Mouse (Mus musculus) forebrain, embryonic 11.5 days (tissue): ENCODE measurements at regions not wholly inside any gene's neighbourhood (a gene's known extent, or its start where the extent isn't known, plus 50 kb on each side); places are given as distances from the start of the nearest gene placed in this dataset.

Source experiments
- ATAC-seq: fragments of 200-750 bp; cut with Nextera tagmentation; replicated peaks from 2 replicates; pipeline ENCODE4 v1.8.0; 2017; ENCODE audit warnings: moderate TSS enrichment; ENCODE audit not compliant: low FRiP score
- DNase-seq: peaks from one replicate; pipeline ENCODE4 v3.0.0-alpha.2; 2017; ENCODE audit warnings: low spot score
- H3K27ac ChIP-seq: fragments of 300-500 bp; sonication (generic); 2 replicates; pipeline ENCODE4 v1.5.1; 2014; ENCODE audit warnings: low read depth, low read length
- H3K27me3 ChIP-seq: fragments of 300-500 bp; sonication (generic); 2 replicates; pipeline ENCODE4 v1.6.1; 2014; ENCODE audit warnings: mild to moderate bottlenecking, low read length, mixed read lengths; ENCODE audit not compliant: control insufficient read depth, insufficient read depth
- H3K36me3 ChIP-seq: fragments of 300-500 bp; sonication (generic); 2 replicates; pipeline ENCODE4 v1.6.1; 2014; ENCODE audit warnings: mild to moderate bottlenecking, low read length, moderate library complexity, mixed read lengths; ENCODE audit not compliant: control insufficient read depth, insufficient read depth
- H3K4me1 ChIP-seq: fragments of 300-500 bp; sonication (generic); replicated peaks from 2 replicates; pipeline ENCODE4 v1.6.1; 2014; ENCODE audit warnings: low read length, mixed read lengths; ENCODE audit not compliant: control insufficient read depth, insufficient read depth
- H3K4me2 ChIP-seq: fragments of 300-500 bp; sonication (generic); 2 replicates; pipeline ENCODE4 v1.6.1; 2014; ENCODE audit warnings: low read depth, mild to moderate bottlenecking, low read length, moderate library complexity, mixed read lengths; ENCODE audit not compliant: severe bottlenecking
- H3K4me3 ChIP-seq: fragments of 300-500 bp; sonication (generic); 2 replicates; pipeline ENCODE4 v1.5.1; 2014; ENCODE audit warnings: low read depth, low read length
- H3K9ac ChIP-seq: fragments of 300-500 bp; sonication (generic); 2 replicates; pipeline ENCODE4 v1.6.1; 2014; ENCODE audit warnings: low read length
- H3K9me3 ChIP-seq: fragments of 300-500 bp; sonication (generic); 2 replicates; pipeline ENCODE4 v1.6.1; 2016; ENCODE audit warnings: low read length, mixed read lengths; ENCODE audit not compliant: control insufficient read depth
- WGBS: fragments of 180-500 bp; shearing (Covaris S2); extraction: QIAGEN DNeasy Blood & Tissue Kit; methylation state at CpG from one replicate; pipeline ENCODE4 v1.1.7; 2014; 5-methylcytosine and 5-hydroxymethylcytosine counted together

GRCm38 (mm10) chr3:120217710-120218109 is 433.4 kb upstream of the Ptbp2 start:
- H3K9me3 ChIP-seq: no peaks in the 10 kb centered on the region
- H3K4me3 ChIP-seq: no peak overlapping the region
- DNase-seq (peak; percentile 60), ATAC-seq (peak; percentile 39; the same call in 1 of the 2 replicates)
- H3K36me3 ChIP-seq: no peaks in the 10 kb centered on the region
- peaks cover 2% of the 10 kb centered on the region; the same call in 1 of the 2 replicates for H3K4me1 ChIP-seq
- no peaks in the 10 kb centered on the region for H3K27me3 ChIP-seq
- 34% methylated on average over 3 of the region's 3 CpGs for WGBS
- H3K4me2 ChIP-seq: no peak overlapping the region
- H3K9ac ChIP-seq: no peak overlapping the region
- H3K27ac ChIP-seq: no peak overlapping the region

- no peak overlapping the region for H3K4me2 ChIP-seq
- 53% methylated on average over 12 of the region's 12 CpGs for WGBS
- H3K4me3 ChIP-seq: no peak overlapping the region
- H3K36me3 ChIP-seq: no peaks in the 10 kb centered on the region
- H3K4me1 ChIP-seq: peaks cover 2% of the 10 kb centered on the region; the same call in 1 of the 2 replicates
- no peaks in the 10 kb centered on the region for H3K9me3 ChIP-seq
- H3K27ac ChIP-seq: no peak overlapping the region
- ATAC-seq (peak; percentile 57), DNase-seq (no peak)
- H3K27me3 ChIP-seq: no peaks in the 10 kb centered on the region
- no peak overlapping the region for H3K9ac ChIP-seq
Observed at GRCm38 (mm10) chr3:120214616-120215250, 430.5 kb upstream of the Ptbp2 start.

GRCm38 (mm10) chr3:120199403-120199802 is 415.1 kb upstream of the Ptbp2 start:
- no peaks in the 10 kb centered on the region for H3K9me3 ChIP-seq

GRCm38 (mm10) chr3:120194501-120194900 is 410.2 kb upstream of the Ptbp2 start:
- Histone ChIP-seq H3K4me2 (no peak overlapping the region), H3K4me1 (peaks cover 3% of the 10 kb centered on the region; the same call in 1 of the 2 replicates), H3K36me3 (no peaks in the 10 kb centered on the region), H3K27ac (no peak overlapping the region), H3K9ac (no peak overlapping the region), H3K4me3 (no peak overlapping the region), H3K9me3 (no peaks in the 10 kb centered on the region), H3K27me3 (no peaks in the 10 kb centered on the region)
- DNase-seq: no peak
- ATAC-seq: no peak
- WGBS: 82% methylated on average over 3 of the region's 3 CpGs

More at GRCm38 (mm10) chr3:120199403-120199802, 415.1 kb upstream of the Ptbp2 start:
- H3K36me3 ChIP-seq: no peaks in the 10 kb centered on the region
- no peak overlapping the region for H3K4me2 ChIP-seq
- no peaks in the 10 kb centered on the region for H3K27me3 ChIP-seq
- no peak for ATAC-seq
- H3K9ac ChIP-seq: no peak overlapping the region
- WGBS: 93% methylated on average over 2 of the region's 2 CpGs
- no peak overlapping the region for H3K27ac ChIP-seq
- H3K4me1 ChIP-seq: no peaks in the 10 kb centered on the region
- no peak overlapping the region for H3K4me3 ChIP-seq
- DNase-seq: no peak

- Histone ChIP-seq H3K9ac (no peak overlapping the region), H3K27me3 (no peaks in the 10 kb centered on the region), H3K27ac (no peak overlapping the region), H3K9me3 (no peaks in the 10 kb centered on the region), H3K36me3 (no peaks in the 10 kb centered on the region), H3K4me2 (no peak overlapping the region), H3K4me3 (no peak overlapping the region), H3K4me1 (peaks cover 3% of the 10 kb centered on the region; the same call in 1 of the 2 replicates)
- WGBS: 41% methylated on average over 15 of the region's 15 CpGs
- peak; percentile 79 for ATAC-seq
- DNase-seq: peak; percentile 75
Observed at GRCm38 (mm10) chr3:120192439-120193326, 408.4 kb upstream of the Ptbp2 start.

GRCm38 (mm10) chr3:120189606-120190005 is 405.3 kb upstream of the Ptbp2 start:
- H3K4me3 ChIP-seq: no peak overlapping the region
- H3K9me3 ChIP-seq: no peaks in the 10 kb centered on the region
- WGBS: 96% methylated on average over 1 of the region's 1 CpGs
- H3K9ac ChIP-seq: no peak overlapping the region
- no peak overlapping the region for H3K27ac ChIP-seq
- ATAC-seq: no peak
- H3K4me1 ChIP-seq: peaks cover 3% of the 10 kb centered on the region; the same call in 1 of the 2 replicates
- DNase-seq: no peak
- H3K36me3 ChIP-seq: no peaks in the 10 kb centered on the region
- H3K4me2 ChIP-seq: no peak overlapping the region
- no peaks in the 10 kb centered on the region for H3K27me3 ChIP-seq

- ATAC-seq (no peak), DNase-seq (no peak)
- Histone ChIP-seq H3K36me3 (no peaks in the 10 kb centered on the region), H3K27ac (no peak overlapping the region), H3K27me3 (no peaks in the 10 kb centered on the region), H3K4me1 (no peaks in the 10 kb centered on the region), H3K4me3 (no peak overlapping the region), H3K9me3 (no peaks in the 10 kb centered on the region), H3K4me2 (no peak overlapping the region), H3K9ac (no peak overlapping the region)
- WGBS: 77% methylated on average over 5 of the region's 5 CpGs
Observed at GRCm38 (mm10) chr3:120180931-120181610, 396.8 kb upstream of the Ptbp2 start.

- Histone ChIP-seq H3K9me3 (no peaks in the 10 kb centered on the region), H3K4me3 (no peak overlapping the region), H3K9ac (no peak overlapping the region), H3K27me3 (no peaks in the 10 kb centered on the region), H3K4me2 (no peak overlapping the region), H3K27ac (no peak overlapping the region), H3K36me3 (no peaks in the 10 kb centered on the region), H3K4me1 (no peaks in the 10 kb centered on the region)
- 66% methylated on average over 2 of the region's 2 CpGs for WGBS
- DNase-seq (no peak), ATAC-seq (no peak)
Observed at GRCm38 (mm10) chr3:120175632-120176031, 391.4 kb upstream of the Ptbp2 start.
